Mouse (Mus musculus) testis, postnatal 10 days (tissue): ENCODE data around the gene Nek1.

Experiments used
- DNase-seq: peaks from one replicate; pipeline ENCODE4 v3.0.0; 2021; ENCODE audit warnings: low spot score

Gene Nek1

DNA sequence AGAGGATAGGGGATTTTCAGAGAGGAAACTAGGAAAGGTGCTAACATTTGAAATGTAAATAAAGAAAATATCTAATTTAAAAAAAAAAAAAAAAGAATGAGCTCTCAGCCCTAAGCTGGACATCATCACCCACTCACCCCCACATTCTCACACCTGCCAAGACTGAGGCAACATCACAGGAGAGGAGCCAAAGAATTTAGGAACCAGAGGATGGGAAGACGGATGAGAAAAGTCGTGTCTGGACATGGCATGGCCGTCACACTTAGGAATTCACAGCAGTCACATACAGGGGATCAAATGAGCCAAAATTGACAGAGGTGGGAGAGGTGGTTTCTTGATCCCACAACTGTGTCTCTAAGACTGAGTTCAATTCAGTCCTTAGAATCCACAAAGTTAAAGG lies 165.5 kb downstream of the Nek1 start:
- DNase-seq: no peak

DNA sequence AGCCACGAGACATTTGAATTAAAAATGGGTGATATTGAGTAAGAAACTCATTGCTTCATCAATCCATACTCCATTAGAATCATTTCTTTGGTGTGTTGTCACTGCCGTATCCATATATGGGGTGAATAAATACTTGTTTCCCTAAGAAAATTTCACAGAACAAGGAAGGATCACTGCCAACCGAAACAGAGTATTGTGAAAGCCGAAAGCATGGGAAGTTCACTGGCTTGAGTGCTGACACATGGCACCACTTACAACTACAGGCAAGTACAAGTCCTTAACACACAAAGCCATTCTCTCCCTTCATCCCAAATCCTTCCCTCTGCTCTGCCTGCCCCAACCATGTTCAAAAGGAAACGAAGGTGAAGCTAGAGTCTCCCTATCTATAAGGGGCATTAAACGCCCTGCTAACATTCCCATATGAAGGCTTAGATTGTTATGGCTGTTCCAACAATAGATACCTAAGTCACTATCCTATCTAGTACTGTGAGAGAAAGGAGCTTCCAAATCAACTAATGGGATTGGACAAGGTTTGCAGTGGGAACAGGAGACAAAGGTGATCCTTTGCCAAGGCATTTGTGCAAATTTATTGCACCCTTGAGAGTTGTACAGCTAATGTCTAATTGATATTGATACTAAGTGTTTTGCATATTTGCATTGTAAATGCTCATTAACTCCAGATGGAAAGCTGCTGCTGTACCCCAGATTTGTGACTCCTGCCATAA lies 168.6 kb downstream of the Nek1 start:
- DNase-seq: no peak

DNA sequence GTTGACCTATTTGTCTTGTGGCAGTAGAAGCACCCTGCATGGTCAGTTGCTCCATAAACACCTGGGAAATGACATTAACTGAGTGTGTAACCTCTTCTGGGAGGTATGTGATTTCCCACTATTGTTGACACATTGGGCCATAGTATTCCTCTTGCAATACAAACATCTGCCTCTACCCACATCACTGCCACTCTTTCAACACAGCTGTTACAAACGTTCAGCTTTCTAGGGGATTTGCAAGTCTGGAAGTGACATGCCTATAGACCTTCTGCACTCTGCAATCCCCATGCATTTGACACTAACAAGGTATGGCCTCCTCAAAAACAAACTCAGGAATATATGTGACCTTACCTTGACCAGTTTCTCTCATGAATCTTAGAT lies 169.2 kb downstream of the Nek1 start:
- DNase-seq: no peak

DNA sequence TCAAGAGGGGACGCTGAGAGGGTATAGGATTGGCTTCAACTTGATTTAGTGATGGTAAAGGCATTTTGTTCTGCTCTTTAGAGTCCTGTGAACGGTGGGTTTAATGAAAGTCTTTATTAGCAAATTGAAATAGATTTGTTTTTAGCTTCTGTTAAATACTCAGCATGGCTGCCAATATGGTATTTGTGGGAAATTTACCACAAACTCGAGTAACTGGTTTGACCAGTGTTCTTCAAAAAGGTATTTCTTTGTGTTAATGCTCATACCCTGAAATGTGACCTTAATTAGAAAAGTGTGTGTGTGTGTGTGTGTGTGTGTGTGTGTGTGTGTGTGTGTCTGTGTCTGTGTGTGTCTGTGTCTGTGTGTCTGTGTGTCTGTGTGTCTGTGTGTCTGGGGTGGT lies 178.6 kb downstream of the Nek1 start:
- DNase-seq: no peak

DNA sequence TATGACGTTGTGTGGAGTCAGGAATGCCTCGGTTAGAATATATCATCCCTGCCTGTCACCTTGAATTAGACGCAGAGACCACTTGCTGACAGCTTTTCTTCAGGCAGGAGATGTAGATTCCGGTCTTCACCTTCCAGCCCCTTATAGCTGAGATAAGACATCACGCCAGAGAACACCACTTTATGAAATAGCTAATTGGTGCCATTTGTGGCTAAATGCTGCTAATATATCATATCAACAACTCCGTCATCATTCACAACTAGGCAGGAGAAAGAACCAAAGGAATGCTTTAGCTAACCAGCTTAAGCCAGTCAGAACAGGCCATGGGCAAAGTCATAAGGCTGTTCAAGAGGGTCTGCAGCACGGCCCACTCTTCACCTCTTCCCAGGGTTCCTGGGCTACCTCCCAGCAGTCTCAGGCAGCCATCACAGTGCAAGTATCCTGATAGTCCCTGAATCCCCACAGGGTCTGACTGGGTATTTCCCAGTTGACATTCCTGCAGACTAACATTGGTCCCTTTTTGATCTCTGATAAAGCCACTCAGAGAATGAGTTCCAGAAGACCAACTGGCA lies 181.0 kb downstream of the Nek1 start:
- no peak for DNase-seq

DNA sequence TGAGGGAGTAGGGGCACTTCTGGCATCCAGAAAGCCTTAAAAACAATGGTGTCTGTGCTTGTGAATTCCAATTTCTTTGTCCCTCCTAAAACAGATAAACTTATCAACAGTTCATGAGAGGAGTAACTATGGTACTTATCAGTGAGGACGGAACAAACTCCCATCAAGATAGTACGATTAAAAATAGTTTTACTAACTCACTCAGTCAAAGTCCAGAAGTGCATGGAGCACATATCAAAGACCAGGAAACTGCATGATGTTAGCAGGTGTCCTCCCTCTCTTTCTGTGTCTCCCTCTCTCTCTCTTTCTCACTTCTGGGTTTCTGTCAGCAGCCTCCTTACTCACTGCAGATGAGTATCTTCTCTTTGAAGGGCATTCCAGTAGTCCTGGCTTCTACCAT lies 182.9 kb downstream of the Nek1 start:
- DNase-seq: no peak

DNA sequence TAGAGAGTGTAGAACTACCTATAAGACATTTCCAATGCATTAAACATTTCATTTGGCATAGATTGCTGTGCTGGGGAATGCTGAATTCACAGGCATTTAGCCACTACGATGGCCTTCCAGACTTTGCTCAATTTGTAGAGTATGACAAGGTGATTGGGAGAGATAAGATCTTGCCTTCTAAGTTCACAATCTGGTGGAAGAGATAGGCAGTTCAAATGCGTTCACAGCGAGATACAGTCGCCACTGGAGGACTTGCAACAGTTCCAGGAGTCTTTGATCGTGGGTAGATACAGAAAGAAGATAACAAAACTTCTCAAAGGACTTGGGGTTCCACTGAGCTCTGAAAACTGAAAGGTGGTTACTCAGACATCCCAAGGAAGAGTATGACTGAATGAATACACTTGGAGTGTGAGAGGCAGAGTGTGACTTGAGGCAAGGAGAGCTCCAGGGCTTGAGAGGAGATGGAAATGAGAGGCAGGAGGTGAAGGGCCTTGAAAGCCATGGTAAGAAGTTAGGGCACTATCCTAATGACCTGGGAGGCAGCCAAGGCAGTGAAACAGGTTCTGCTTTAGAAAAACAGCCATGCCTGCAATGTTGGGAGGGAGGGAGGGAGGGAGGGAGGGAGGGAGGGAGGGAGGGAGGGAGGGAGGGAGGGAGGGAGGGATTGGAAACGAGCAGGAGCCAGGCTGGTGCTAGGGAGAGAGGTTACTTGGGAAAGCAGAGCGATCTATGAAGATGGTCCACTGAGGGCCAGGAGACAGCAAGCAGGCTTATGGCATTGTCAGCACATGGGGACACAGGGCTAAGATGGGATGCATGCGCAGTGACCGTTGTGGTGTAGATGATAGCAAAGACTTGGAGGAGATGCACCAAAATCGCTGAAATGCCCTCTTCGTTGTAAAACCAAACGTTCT lies 184.9 kb downstream of the Nek1 start:
- no peak for DNase-seq

DNA sequence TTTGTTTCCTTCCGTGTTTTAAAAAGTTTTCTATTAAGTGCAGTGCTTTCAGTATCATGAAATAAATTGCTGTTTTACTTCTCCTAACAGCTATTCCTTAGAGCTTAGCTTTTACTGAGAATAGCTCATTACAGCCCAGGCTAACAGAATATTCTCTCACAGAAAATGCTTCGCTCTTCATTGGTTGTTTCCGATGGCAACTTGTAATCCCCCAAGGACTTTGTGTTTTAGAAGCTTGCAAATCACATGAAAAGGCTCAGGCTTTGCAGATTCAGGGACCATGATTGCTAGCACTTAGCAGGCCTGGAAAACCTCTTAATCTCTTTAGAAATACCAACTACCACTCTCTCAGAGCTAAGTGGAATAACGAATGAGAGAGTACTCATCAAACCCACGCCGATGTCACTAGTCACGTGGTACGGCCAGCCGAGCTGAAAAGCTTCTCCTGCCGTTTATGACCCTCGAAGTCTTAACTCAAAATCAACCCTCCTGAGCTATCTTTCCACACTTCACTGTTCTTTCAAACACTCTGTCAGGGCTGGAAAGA lies 185.7 kb downstream of the Nek1 start:
- no peak for DNase-seq
